Mouse (Mus musculus): Measurements from ENCODE around the gene Dppa3. TPM values are rescaled to one million over a fixed set of nuclear protein-coding genes. Genes with fewer than 3 reads are reported as not detected.
"Not testable (repeated sequence)": the region's sequence is repeated elsewhere in the genome, so short reads cannot be mapped to it uniquely, and the experiment has no call there.

Dppa3 gene
- polyA plus RNA-seq, 1 experiment from 2014 or later = not detected

- H3K4me1 ChIP-seq (replicated peaks) = no peaks in the 10 kb centered on the region
- 91% methylated on average over 4 of the region's 4 CpGs for WGBS
- H3K4me3 ChIP-seq (replicated peaks) = no peak overlapping the region
- H3K9me3 ChIP-seq = no peaks in the 10 kb centered on the region
- H3K9ac ChIP-seq (replicated peaks) = no peak overlapping the region
- no peak overlapping the region for H3K4me2 ChIP-seq
- no peaks in the 10 kb centered on the region for H3K27me3 ChIP-seq
- ATAC-seq (ENCODE audit: insufficient number of reproducible peaks, insufficient read depth, low FRiP score, low TSS enrichment, low read depth) = no peak
- H3K27ac ChIP-seq = no peak overlapping the region
- no peaks in the 10 kb centered on the region for H3K36me3 ChIP-seq
These were observed 13.8 kb upstream of the Dppa3 start for GRCm38 (mm10) chr6:122612426-122612825.

- Histone ChIP-seq H3K27me3 (no peaks in the 10 kb centered on the region), H3K27ac (no peak overlapping the region), H3K4me3 (replicated peaks) (no peak overlapping the region), H3K4me2 (no peak overlapping the region), H3K36me3 (no peaks in the 10 kb centered on the region), H3K9me3 (no peaks in the 10 kb centered on the region), H3K9ac (replicated peaks) (no peak overlapping the region), H3K4me1 (replicated peaks) (no peaks in the 10 kb centered on the region)
- 59% methylated on average over 2 of the region's 2 CpGs for WGBS
- no peak for ATAC-seq (ENCODE audit: insufficient number of reproducible peaks, insufficient read depth, low FRiP score, low TSS enrichment, low read depth)
These were observed 12.2 kb upstream of the Dppa3 start for GRCm38 (mm10) chr6:122614047-122614446.

DNA sequence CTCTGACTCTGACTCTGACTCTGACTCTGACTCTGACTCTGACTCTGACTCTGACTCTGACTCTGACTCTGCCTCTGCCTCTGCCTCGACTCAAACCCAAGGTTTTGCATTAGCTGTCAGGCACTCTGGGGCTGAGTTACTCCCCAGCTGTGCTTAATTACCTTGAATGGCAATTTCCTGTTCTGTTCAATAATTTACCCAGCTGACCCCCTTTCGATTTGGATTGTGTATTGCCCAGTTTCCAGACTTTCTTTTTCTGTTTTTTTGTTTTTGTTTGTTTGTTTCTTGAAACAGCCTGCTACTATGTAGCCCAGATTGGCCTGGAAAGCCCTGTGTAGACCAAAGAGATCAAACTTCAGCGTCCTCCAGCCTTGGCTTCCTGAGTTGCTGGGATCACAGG, 10.2 kb upstream of the Dppa3 start:
- Histone ChIP-seq H3K4me1 (replicated peaks) (no peaks in the 10 kb centered on the region), H3K4me3 (replicated peaks) (no peak overlapping the region), H3K4me2 (no peak overlapping the region), H3K36me3 (no peaks in the 10 kb centered on the region), H3K27me3 (no peaks in the 10 kb centered on the region), H3K9me3 (no peaks in the 10 kb centered on the region), H3K9ac (replicated peaks) (no peak overlapping the region), H3K27ac (no peak overlapping the region)
- ATAC-seq (ENCODE audit: insufficient number of reproducible peaks, insufficient read depth, low FRiP score, low TSS enrichment, low read depth) = no peak
- 45% methylated on average over 3 of the region's 3 CpGs for WGBS

DNA sequence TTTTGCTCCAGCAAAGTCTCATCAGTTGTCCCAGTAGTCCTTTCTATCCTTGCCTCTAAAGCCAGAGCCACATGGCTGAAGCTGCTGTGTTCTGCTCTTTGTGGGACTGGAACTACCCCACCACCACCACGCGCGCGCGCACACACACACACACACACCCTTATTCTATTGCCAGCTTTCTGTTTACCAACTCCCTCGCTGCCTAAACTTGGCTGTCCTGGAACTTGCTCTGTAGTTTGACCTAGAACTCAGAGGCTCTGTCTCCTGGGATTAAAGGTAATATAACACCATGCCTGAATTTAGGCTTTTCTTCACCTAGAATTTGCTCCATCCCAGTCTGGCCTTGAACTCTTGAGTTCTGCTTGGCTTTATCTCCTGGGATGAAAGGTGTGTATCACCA, 5.1 kb upstream of the Dppa3 start:
- H3K4me2 ChIP-seq = no peak overlapping the region
- 90% methylated on average over 6 of the region's 6 CpGs for WGBS

GRCm38 (mm10) chr6:122624480-122624879, 1.7 kb upstream of the Dppa3 start:
- no peak for ATAC-seq (ENCODE audit: insufficient number of reproducible peaks, insufficient read depth, low FRiP score, low TSS enrichment, low read depth)

More for the DNA sequence above, 5.1 kb upstream of the Dppa3 start:
- Histone ChIP-seq H3K4me3 (replicated peaks) (no peak overlapping the region), H3K27me3 (no peaks in the 10 kb centered on the region), H3K4me1 (replicated peaks) (no peaks in the 10 kb centered on the region), H3K9ac (replicated peaks) (no peak overlapping the region), H3K27ac (no peak overlapping the region), H3K9me3 (no peaks in the 10 kb centered on the region), H3K36me3 (no peaks in the 10 kb centered on the region)
- no peak for ATAC-seq (ENCODE audit: insufficient number of reproducible peaks, insufficient read depth, low FRiP score, low TSS enrichment, low read depth)

GRCm38 (mm10) chr6:122625156-122625555, 1.1 kb upstream of the Dppa3 start:
- H3K9ac ChIP-seq (replicated peaks) = no peak overlapping the region
- H3K27ac ChIP-seq = no peak overlapping the region
- H3K4me3 ChIP-seq (replicated peaks) = no peak overlapping the region
- H3K36me3 ChIP-seq = no peaks in the 10 kb centered on the region
- no peak overlapping the region for H3K4me2 ChIP-seq
- H3K4me1 ChIP-seq (replicated peaks) = no peaks in the 10 kb centered on the region
- 0 out of 2 replicates have a peak, but pooled peaks cover 4% of the 10 kb centered on the region for H3K9me3 ChIP-seq
- no peak for ATAC-seq (ENCODE audit: insufficient number of reproducible peaks, insufficient read depth, low FRiP score, low TSS enrichment, low read depth)
- peaks cover 25% of the 10 kb centered on the region for H3K27me3 ChIP-seq
- 82% methylated on average over 4 of the region's 4 CpGs for WGBS

More at GRCm38 (mm10) chr6:122624480-122624879, 1.7 kb upstream of the Dppa3 start:
- H3K4me1 ChIP-seq (replicated peaks) = no peaks in the 10 kb centered on the region
- peaks cover 25% of the 10 kb centered on the region for H3K27me3 ChIP-seq
- no peak overlapping the region for H3K4me2 ChIP-seq
- H3K9me3 ChIP-seq = 0 out of 2 replicates have a peak, but pooled peaks cover 4% of the 10 kb centered on the region
- no peak overlapping the region for H3K27ac ChIP-seq
- H3K9ac ChIP-seq (replicated peaks) = no peak overlapping the region
- H3K36me3 ChIP-seq = no peaks in the 10 kb centered on the region
- H3K4me3 ChIP-seq (replicated peaks) = no peak overlapping the region
- 47% methylated on average over 5 of the region's 5 CpGs for WGBS

GRCm38 (mm10) chr6:122627469-122628108, 1.4 kb downstream of the Dppa3 start:
- Histone ChIP-seq H3K4me1 (replicated peaks) (no peaks in the 10 kb centered on the region), H3K9ac (replicated peaks) (no peak overlapping the region), H3K4me3 (replicated peaks) (no peak overlapping the region), H3K4me2 (peak overlapping the region; percentile 26), H3K9me3 (0 out of 2 replicates have a peak, but pooled peaks cover 4% of the 10 kb centered on the region), H3K36me3 (no peaks in the 10 kb centered on the region), H3K27me3 (peaks cover 25% of the 10 kb centered on the region), H3K27ac (no peak overlapping the region)
- no peak for ATAC-seq (ENCODE audit: insufficient number of reproducible peaks, insufficient read depth, low FRiP score, low TSS enrichment, low read depth)
- WGBS = 26% methylated on average over 20 of the region's 20 CpGs

- H3K9me3 ChIP-seq = no peaks in the 10 kb centered on the region
- peaks cover 5% of the 10 kb centered on the region; the same call in 1 of the 2 replicates for H3K27me3 ChIP-seq
- no peaks in the 10 kb centered on the region for H3K4me1 ChIP-seq (replicated peaks)
- no peak for ATAC-seq (ENCODE audit: insufficient number of reproducible peaks, insufficient read depth, low FRiP score, low TSS enrichment, low read depth)
- no peak overlapping the region for H3K27ac ChIP-seq
- H3K4me3 ChIP-seq (replicated peaks) = no peak overlapping the region
- H3K36me3 ChIP-seq = no peaks in the 10 kb centered on the region
- 49% methylated on average over 9 of the region's 9 CpGs for WGBS
- H3K4me2 ChIP-seq = no peak overlapping the region
- no peak overlapping the region for H3K9ac ChIP-seq (replicated peaks)
These were observed 7.2 kb downstream of the Dppa3 start for GRCm38 (mm10) chr6:122633411-122633810.

GRCm38 (mm10) chr6:122635315-122635714, 9.1 kb downstream of the Dppa3 start:
- WGBS = 91% methylated on average over 7 of the region's 7 CpGs
- ATAC-seq (ENCODE audit: insufficient number of reproducible peaks, insufficient read depth, low FRiP score, low TSS enrichment, low read depth) = no peak
- H3K4me3 ChIP-seq (replicated peaks) = no peak overlapping the region

GRCm38 (mm10) chr6:122636666-122637065, 10.5 kb downstream of the Dppa3 start:
- no peak overlapping the region for H3K4me2 ChIP-seq
- no peaks in the 10 kb centered on the region for H3K27me3 ChIP-seq
- no peak overlapping the region for H3K4me3 ChIP-seq (replicated peaks)
- no peak overlapping the region for H3K9ac ChIP-seq (replicated peaks)
- no peaks in the 10 kb centered on the region for H3K9me3 ChIP-seq
- no peak for ATAC-seq (ENCODE audit: insufficient number of reproducible peaks, insufficient read depth, low FRiP score, low TSS enrichment, low read depth)
- H3K4me1 ChIP-seq (replicated peaks) = no peaks in the 10 kb centered on the region
- no peak overlapping the region for H3K27ac ChIP-seq
- 86% methylated on average over 3 of the region's 3 CpGs for WGBS
- no peaks in the 10 kb centered on the region for H3K36me3 ChIP-seq

More at GRCm38 (mm10) chr6:122635315-122635714, 9.1 kb downstream of the Dppa3 start:
- Histone ChIP-seq H3K27me3 (no peaks in the 10 kb centered on the region), H3K4me1 (replicated peaks) (no peaks in the 10 kb centered on the region), H3K9ac (replicated peaks) (no peak overlapping the region), H3K27ac (no peak overlapping the region), H3K4me2 (no peak overlapping the region), H3K9me3 (no peaks in the 10 kb centered on the region), H3K36me3 (no peaks in the 10 kb centered on the region)

GRCm38 (mm10) chr6:122637566-122637965, 11.4 kb downstream of the Dppa3 start:
- H3K9ac ChIP-seq (replicated peaks); ATAC-seq (ENCODE audit: insufficient number of reproducible peaks, insufficient read depth, low FRiP score, low TSS enrichment, low read depth); H3K36me3 ChIP-seq; H3K4me2 ChIP-seq; H3K27ac ChIP-seq; H3K4me1 ChIP-seq (replicated peaks); H3K9me3 ChIP-seq; H3K4me3 ChIP-seq (replicated peaks); H3K27me3 ChIP-seq: not testable (repeated sequence)
- 72% methylated on average over 4 of the region's 4 CpGs for WGBS

GRCm38 (mm10) chr6:122644196-122644595, 18.0 kb downstream of the Dppa3 start:
- not testable (repeated sequence) for H3K27ac ChIP-seq; H3K9me3 ChIP-seq; ATAC-seq (ENCODE audit: insufficient number of reproducible peaks, insufficient read depth, low FRiP score, low TSS enrichment, low read depth); H3K4me1 ChIP-seq (replicated peaks); H3K9ac ChIP-seq (replicated peaks); H3K4me3 ChIP-seq (replicated peaks); H3K4me2 ChIP-seq; H3K36me3 ChIP-seq; H3K27me3 ChIP-seq
- WGBS = 91% methylated on average over 21 of the region's 21 CpGs
